Mouse (Mus musculus): ENCODE results near the gene Smpx.

Gene Smpx

DNA sequence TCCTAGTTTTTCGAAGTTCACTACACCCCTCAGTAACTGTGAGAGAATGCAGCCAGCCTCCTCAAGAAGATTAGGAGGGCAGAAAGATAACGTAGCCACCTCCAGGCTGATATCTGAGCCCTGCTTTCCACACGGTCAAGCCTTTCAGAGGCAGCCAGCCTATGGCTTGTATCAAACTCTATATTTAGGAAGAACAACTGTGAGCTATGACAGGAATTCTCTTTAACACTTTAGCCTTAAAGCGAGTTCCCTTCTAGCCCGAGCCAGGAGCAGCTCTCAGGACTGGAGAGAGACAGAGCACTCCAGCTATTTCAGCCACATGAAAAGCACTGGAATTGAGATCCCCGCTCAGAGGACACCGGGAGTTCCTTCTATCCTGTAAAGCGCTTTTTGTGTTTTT, at the start of gene Smpx:
Gene Smpx, plus strand, starts transcription at position 49 of the 400 bp plus-strand sequence.
- DNase-seq (ENCODE audit: low spot score) = no peak

DNA sequence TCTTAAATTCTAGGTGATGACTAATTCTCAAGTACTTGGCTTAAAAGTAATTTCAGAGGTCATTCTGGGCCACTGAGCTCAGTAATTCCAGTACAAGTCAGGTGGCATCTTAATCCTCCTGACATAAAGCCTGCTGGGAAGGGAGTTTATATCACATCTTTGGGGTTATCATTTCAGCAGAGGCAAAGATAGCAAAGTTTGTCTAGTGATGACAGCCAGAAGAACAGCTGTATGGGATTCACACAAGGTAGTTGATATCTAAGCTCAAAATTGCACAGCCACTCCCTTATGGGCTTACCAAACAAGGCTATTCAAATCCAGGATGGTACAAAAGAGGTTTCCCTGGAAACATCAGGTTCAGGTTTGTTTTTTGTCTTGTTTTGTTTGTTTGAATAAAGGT, 43.7 kb upstream of the Smpx start:
- no peak for DNase-seq (ENCODE audit: low spot score)

DNA sequence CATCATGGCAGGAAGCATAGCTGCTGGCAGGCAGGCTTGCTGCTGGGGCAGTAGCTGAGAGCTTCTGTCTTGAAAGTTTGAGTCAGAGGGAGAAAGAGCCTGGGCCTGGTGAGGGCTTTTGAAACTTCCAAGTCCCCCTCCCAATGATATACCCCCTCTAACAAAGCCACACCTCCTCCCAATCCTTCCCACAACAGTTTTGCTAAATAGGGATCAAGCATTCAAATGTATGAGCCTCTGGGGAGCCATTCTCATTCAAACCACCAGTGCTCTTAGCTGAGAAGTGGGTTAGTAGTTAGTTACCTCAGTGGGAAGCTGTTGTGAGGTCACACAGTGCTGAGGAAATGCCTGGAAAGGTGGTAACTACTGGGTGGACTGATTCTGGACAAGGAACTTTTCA, 41.4 kb upstream of the Smpx start:
- DNase-seq (ENCODE audit: low spot score) = no peak

DNA sequence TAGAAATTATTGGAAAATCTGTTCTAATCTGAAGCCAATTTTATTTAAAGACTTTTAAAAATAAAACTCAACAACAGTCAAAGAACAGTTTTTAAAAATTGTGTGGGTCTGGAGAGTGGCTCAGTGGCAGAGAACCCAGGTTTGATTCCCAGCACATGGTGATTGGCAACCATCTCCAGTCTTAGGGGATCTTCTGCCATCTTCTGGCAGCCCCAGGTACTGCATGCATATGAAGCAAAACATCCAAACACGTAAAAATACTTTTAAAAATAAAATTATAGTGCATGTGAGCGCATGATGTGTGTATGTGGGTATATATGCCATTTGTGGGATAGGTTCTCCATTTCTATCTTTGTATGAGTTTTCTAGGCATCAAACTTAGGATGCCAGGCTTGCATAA, 26.9 kb upstream of the Smpx start:
- DNase-seq (ENCODE audit: low spot score) = no peak

DNA sequence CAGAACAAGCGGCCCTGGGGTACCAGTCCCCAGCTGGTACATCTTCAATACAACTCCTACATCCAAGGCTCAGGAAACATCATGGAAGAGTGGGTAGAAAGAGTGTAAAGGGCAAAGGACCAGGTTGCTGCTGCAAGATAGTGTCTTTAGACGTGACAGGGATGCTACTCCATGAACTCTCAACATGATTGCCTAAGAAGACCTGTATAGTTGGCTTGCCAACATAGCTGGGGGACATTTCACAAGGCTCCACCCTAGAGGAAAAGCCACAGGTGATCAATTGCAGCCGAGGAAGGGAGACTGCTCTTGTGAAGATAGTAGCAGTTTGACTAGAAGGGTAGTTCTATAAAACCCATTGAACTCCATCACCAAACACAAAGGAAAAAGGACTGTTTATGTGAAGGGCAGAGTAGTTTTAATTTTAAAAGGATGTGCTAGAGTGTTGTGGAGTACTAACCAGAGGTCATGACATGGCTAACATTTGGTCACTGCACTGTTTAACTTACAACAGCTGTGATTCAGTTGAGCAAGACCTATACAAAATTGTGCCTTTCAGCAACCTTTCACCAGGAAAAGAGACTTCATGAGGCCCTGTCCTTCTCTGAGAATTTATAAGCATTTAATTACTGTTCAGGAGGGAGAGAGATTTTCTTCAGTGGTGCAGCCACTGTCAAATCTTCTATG, 23.9 kb upstream of the Smpx start:
- no peak for DNase-seq (ENCODE audit: low spot score)

DNA sequence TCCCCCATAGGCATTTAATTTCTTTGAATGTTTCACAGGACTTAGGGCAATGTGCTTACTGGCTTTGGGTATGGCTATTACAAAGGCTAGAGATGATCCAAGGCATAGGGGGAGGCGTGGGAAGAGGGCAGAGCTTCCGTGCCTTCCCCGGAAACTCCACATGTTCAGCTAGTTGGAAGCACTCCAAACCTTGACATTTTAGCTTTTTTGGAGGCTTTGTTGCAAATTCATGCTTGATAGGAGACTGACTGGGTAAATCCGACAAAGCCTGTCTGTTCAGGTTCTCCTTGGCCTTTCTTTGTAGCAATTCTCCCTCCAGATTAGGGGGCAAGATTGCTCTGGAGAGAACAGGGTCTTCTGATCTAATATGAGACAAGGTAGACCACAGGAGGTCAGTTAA, 7.5 kb upstream of the Smpx start:
- no peak for DNase-seq (ENCODE audit: low spot score)

DNA sequence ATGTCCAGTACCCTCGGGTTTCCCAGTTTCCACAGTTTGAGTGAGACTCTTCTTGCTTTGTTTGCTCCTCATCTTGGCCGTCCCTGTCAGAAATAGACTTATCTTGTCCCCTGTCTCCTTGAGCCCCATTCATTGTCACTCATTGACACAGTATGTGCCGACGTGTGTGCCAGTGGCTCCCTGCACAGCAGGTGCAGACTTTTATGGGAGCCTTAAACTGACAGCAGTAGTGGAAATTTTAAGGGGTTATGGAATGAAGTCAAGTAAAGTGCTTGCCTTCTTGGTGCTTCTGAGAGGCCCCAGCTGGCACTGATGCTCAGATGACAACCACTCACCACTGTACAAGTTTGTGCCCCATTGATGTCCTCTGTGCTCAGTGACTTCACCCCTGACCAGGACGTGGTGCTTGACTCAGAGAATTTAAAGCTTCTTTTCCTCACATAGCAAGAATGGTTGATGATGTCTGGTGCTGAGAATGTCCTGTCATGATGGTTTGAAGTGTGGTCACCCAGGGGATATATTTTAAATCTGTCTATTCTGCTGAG, 1.0 kb upstream of the Smpx start:
- no peak for DNase-seq (ENCODE audit: low spot score)

DNA sequence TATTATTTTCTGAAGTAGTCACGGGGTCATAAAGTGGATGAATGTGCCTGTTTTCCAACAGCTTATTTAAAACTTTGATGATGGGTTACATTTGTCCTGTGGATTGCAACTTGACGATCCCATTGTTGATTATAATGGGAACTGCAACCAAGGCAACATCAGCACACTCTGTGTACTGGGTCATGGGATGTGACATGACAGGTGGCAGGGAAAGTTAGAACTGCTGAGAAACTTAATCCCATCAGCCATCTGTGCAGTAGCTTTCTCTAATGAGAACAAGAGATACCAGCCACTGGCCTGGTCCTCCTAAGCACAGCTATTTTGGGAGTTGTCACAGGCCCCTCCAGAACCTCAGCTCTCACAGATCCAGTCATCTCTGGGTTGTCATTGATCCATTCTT, 8.5 kb downstream of the Smpx start:
- DNase-seq (ENCODE audit: low spot score) = no peak

DNA sequence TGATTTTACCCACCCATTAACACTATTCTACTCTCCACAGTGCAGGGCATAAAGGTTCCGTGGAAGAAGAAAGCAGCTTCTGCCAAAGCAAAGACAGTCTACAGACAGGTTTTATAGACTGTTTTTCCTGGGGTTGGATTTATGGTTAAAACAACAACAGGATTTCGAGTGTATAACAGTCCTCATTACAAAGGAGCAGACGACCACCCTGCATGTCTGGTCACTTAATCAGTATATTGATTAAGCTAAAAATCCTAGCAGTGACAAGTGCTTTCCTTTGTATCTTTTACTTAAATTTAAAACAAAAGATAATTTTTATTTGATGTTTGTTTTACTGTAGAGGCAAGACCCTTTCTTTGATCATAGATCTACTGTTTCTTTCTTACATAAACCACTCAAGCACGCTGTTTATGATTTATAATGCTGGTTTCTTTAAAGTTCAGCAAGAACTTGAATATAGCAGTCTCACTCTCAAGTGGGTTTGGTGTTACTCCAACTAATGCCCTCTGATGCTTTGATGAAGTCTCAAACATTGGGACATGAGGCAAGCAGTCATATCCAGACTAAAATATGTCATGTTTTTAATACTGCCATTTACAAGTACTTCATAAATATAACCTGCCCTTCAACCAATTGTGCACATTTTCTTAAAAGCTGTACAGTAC, 10.0 kb downstream of the Smpx start:
- no peak for DNase-seq (ENCODE audit: low spot score)

DNA sequence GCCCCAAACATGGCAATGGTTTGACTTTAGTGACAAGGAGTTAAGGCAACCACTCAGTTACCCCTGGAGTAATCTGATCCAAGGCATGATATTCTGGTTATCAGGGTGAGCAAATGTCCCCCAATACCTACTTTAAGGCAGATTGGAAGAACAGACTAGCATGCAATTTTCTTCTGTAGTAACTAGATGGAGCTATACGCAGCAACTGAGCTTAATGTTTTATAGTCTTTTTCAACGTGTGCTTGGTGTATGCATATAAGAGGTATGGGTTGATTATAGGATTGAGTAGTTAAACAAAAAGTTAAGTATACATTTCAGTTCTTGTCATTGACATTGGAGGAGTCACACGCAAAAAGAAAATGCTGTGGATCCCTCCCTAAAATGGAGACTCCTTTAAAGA, 21.2 kb downstream of the Smpx start:
- no peak for DNase-seq (ENCODE audit: low spot score)

DNA sequence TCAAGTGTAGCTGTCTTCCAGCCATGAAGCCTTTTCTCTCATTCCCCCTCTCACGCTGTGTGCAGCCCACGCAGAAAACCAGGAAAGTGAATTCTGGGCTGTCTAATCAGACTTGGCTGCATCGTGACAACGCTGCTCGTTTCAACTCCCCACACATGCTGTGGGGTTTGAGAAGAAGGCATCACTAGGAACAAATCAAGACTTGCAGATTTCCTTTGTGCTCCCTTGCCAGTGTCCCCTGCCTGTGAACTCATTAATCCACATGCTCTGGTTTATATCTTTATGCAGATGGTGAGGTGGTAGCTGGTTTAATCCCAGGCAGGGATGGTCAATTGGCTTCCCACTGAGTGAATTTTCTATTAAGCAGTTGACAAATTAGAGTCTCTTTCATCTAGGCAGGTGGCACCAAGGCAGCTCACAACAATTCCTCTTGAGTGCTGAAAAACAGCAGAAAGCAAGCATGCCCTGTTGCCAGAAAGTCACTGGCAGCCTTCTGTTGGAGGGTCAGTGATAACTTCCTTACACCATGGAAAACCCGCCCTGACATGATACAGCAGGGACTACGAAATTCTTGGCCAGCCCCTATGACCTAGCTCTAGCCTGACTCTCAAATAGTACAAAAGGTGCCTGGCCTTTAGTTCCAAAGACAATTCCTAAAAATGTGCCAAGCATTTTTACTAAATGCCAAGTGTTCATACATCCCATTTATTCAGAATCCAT, 32.1 kb downstream of the Smpx start:
- peak; percentile 14 for DNase-seq (ENCODE audit: low spot score)

DNA sequence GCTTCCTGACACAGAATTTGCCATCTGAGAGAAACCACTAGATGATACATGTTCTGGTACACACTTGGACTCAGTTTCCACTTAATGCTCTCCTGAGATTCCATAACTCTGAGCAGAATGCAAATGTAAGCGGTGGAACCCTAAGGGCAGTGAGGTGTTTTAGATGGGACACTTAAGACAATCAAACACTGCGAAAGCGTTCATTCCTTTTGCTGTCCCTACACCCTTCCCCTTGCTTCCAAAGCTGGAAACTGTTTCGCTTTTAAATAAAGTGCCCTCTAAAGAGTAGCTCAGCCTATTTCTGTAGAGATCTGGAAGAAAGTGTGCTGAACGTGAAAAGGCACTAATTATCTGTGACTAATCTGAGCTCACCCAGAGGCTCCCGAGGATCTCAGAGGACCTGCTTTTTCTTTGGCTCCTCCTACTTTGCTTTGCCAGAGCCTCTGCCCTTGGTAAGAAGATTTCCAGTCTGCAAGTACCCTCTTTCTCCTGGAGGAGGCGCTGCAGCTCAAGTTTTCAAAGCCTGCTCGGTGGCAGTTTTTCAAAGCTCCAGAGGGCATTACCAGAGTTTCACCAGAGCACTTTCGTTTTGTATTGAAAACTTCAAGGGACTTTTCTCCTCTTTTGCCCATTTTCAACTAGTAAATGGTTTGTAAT, 33.1 kb downstream of the Smpx start:
- DNase-seq (ENCODE audit: low spot score) = peak; percentile 70

DNA sequence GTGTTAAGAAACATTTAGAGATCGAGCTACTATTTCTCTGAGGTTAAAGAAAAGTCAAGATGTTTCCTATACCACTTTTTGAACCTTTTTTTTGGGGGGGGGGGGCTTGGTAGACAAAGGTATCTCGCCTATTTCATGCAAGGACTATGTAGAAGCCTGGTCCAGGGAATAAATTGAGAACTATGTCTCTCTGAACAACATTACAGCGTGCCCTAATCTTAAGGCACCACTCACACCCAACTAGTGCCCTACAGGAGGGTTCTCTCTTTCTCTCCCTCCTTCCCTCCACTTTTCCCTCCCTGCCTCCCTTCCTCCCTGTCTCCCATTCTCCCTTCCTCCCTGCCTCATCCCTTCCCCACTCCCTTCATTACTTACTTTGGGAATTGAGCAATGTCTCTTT, 33.6 kb downstream of the Smpx start:
- no peak for DNase-seq (ENCODE audit: low spot score)

DNA sequence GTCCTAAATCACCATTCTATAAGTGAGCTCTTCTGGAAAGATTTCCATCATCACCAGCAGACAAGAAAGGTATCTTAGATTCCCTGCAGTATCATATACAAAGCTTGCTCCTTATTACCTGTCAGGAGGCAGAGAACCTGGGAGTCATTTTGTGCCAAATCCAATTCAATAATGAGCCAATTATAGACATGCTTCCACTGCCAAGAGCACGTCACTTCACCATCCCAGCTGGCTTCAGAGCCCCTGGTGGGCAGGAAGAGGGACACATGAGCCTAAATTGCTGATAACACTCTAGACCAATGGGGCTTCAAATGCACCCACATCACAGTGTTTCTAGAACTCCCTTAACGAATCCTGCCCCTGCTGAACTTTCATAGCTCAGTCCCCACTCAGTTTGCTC, 35.1 kb downstream of the Smpx start:
- DNase-seq (ENCODE audit: low spot score) = no peak

DNA sequence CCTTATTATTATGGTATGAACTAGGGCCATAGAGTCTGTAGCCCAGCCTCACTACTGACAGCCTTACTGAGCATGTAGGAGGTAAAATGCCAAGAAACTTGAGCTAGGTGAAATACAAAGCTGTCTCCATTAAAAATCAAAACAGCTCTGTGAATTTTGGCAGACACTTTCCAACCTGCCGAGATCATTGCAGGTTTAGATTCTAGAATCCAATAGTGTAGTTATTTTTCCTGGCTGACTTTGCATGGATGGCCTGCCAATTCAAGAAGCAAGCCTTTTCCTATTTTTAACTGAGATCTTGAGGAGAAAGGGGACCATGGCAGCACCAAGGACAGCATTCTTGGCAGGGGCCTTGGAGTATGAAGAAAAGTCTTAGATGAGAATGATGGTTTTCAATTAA, 35.6 kb downstream of the Smpx start:
- DNase-seq (ENCODE audit: low spot score) = no peak

DNA sequence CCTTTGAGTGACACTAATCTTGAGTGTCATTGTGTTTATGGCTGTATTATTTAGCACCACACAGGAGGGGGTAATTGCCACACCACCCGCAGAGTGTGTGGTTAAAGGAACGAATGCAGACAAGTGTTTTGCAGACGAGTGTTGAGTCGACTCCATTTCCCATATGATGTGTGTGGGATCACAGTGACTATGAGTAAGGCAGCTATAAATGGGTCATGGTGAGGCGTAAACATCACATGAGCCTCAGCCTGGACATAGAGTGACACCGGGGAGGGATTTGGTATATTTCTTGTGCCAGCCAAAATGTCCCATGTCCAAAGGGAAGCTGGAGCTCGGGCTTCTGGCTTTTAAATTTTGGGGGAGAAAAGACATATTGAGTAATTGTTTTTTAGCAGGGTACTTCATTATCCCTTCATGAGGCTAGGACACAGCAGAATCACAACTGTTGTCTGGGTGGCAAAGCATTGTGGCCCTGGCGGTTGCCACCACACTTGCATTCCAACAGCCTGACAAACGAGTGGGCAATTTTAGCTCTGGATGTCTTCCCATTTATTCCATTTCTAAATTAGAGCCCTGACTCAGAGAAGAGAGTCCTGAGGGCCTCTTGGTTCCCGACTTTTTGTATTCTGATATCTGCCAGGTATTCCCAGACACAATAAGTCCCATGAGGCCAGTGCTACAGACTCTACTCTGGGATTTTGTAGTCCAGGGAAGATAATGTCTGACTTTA, 49.3 kb downstream of the Smpx start:
- no peak for DNase-seq (ENCODE audit: low spot score)

DNA sequence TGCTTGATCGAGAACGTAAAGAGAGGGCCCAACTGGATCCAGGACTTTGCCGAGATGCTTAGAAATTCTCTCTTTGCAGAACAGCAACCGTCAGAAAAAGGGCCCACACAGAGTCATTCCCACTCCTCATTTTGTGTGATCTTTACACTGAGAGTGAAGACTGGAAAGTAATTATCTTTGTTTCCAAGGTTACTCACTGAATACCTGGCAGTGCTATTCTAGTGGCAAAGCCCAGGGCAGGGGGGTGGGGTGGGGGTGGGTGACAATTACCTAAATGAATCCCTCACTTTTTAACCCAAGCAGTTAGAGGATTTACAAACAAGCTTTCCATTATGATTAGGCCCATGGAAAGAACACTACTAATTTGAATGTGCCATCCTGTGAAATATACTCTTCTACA, 55.8 kb downstream of the Smpx start:
- DNase-seq (ENCODE audit: low spot score) = no peak

DNA sequence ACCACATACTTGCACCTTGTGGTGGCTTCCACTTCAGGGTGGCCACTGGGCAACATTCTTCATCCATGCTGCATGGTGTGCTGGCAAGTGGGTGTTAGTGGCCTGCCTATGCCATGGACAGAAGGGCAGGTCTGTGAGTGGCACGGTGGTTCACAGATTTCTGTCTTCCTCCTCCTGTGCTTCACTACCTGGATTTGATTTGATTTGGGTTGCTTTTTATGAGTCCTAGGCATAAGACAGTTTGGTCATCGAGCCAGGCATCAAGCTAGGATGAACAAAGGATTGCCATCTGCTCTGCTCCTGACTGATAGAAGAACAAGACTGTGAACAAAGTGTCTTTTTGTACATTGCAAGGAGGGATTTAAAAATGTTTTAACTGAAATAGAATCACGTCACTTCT, 63.8 kb downstream of the Smpx start:
- no peak for DNase-seq (ENCODE audit: low spot score)

DNA sequence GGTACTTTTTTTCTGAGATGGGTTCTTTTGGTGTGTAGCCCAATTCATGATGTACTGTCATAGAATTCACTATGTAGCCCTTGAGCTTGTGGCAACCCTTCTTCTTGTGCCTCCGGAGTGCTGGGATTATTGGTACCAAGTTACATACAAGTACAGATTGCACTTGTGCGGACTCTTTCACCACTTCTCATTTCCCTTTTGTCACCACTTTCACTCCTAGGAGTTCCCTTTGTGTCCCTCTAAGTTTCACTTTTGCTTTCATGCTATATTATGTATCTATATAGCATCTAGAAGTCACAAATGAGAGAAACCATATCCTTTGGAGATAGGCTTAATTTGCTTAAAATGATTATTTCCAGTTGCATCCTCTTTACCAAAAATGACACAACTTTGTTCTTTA, 103.0 kb downstream of the Smpx start:
- no peak for DNase-seq (ENCODE audit: low spot score)

All from layer of hippocampus, adult 11-12 months (tissue).